Mouse (Mus musculus) MEL (cell line): Measurements from ENCODE around the gene Srgap3. TPM values are rescaled to one million over a fixed set of nuclear protein-coding genes. Genes with fewer than 3 reads are reported as not detected.

Experiments
- DNase-seq: peaks from one replicate; pipeline ENCODE4 v3.0.0; 2011; ENCODE audit warnings: low read depth, low spot score
- H3K27ac ChIP-seq: 2 replicates; pipeline ENCODE4 v1.5.1; 2012; ENCODE audit warnings: low read depth, mild to moderate bottlenecking, control low read depth, low read length, moderate library complexity; ENCODE audit not compliant: control insufficient read depth
- H3K27me3 ChIP-seq, 2 experiments: fragments of 150-350 bp in 1 of 2; sonication (generic) in 1 of 2; 2 replicates each; pipeline ENCODE4 v1.6.1; 2012; ENCODE audit warnings: low read length in 2 of 2, mild to moderate bottlenecking in 2 of 2, improper control_type of control experiment in 1 of 2, moderate library complexity in 1 of 2; ENCODE audit not compliant: insufficient read depth in 2 of 2, control insufficient read depth in 1 of 2
- H3K36me3 ChIP-seq, 2 experiments: 2 replicates each; pipeline ENCODE4 v1.6.1; 2012 to 2014; ENCODE audit warnings: low read length in 2 of 2, improper control_type of control experiment in 1 of 2, inconsistent platforms in 1 of 2, mild to moderate bottlenecking in 1 of 2; ENCODE audit not compliant: insufficient read depth in 2 of 2, control insufficient read depth in 1 of 2
- H3K4me1 ChIP-seq, 2 experiments: fragments of 150-350 bp in 1 of 2; sonication (generic) in 1 of 2; 2 replicates each; pipeline ENCODE4 v1.6.1; 2012; ENCODE audit warnings: low read length in 2 of 2, improper control_type of control experiment in 1 of 2, mild to moderate bottlenecking in 1 of 2; ENCODE audit not compliant: insufficient read depth in 2 of 2, control insufficient read depth in 1 of 2
- H3K4me3 ChIP-seq, 2 experiments: fragments of 150-350 bp in 1 of 2; sonication (generic) in 1 of 2; 2 replicates each; pipeline ENCODE4 v1.5.1; 2012; ENCODE audit warnings: low read depth in 2 of 2, low read length in 2 of 2, mild to moderate bottlenecking in 2 of 2, moderate library complexity in 2 of 2, control low read depth in 1 of 2, improper control_type of control experiment in 1 of 2; ENCODE audit not compliant: control insufficient read depth in 1 of 2, insufficient read depth in 1 of 2
- H3K79me2 ChIP-seq: 2 replicates; pipeline ENCODE4 v1.6.1; 2012; ENCODE audit warnings: mild to moderate bottlenecking, low read length, moderate library complexity; ENCODE audit not compliant: control insufficient read depth, poor library complexity, insufficient read depth
- H3K9ac ChIP-seq: 2 replicates; pipeline ENCODE4 v1.6.1; 2012; ENCODE audit warnings: low read depth, mild to moderate bottlenecking, control low read depth, low read length, moderate library complexity; ENCODE audit not compliant: control insufficient read depth, poor library complexity, severe bottlenecking
- H3K9me3 ChIP-seq: fragments of 150-350 bp; sonication (generic); replicated peaks from 2 replicates; pipeline ENCODE4 v1.6.1; 2012; ENCODE audit warnings: mild to moderate bottlenecking, low read length, improper control_type of control experiment, moderate library complexity; ENCODE audit not compliant: insufficient read depth
- CHD1 ChIP-seq: IDR thresholded peaks from 2 replicates; pipeline ENCODE4 v1.6.1; 2012; ENCODE audit warnings: low read depth, mild to moderate bottlenecking, inconsistent platforms, low read length, improper control_type of control experiment
- CTCF ChIP-seq, 3 experiments: IDR thresholded peaks in 2 of 3; conservative IDR thresholded peaks in 1 of 3; 2 replicates each; pipeline ENCODE4 v1.5.1; 2011 to 2012; ENCODE audit warnings: low read length in 3 of 3, low read depth in 2 of 3, mild to moderate bottlenecking in 2 of 3, improper control_type of control experiment in 1 of 3, inconsistent platforms in 1 of 3, mixed read lengths in 1 of 3, moderate library complexity in 1 of 3; ENCODE audit not compliant: control insufficient read depth in 1 of 3, insufficient read depth in 1 of 3, poor library complexity in 1 of 3, severe bottlenecking in 1 of 3
- E2F4 ChIP-seq: IDR thresholded peaks from 2 replicates; pipeline ENCODE4 v1.6.1; 2011; ENCODE audit warnings: low read depth, low read length, improper control_type of control experiment, borderline replicate concordance
- EP300 ChIP-seq, 2 experiments: IDR thresholded peaks; 2 replicates each; pipeline ENCODE4 v1.6.1; 2011; ENCODE audit warnings: improper control_type of control experiment in 2 of 2, low read length in 2 of 2, low read depth in 1 of 2, mild to moderate bottlenecking in 1 of 2
- ETS1 ChIP-seq: IDR thresholded peaks from 2 replicates; pipeline ENCODE4 v1.6.1; 2012; ENCODE audit warnings: low read depth, mild to moderate bottlenecking, inconsistent platforms, low read length, improper control_type of control experiment, moderate library complexity
- GATA1 ChIP-seq: IDR thresholded peaks from 2 replicates; pipeline ENCODE4 v1.6.1; 2011; ENCODE audit warnings: low read depth, low read length, improper control_type of control experiment
- MAFK ChIP-seq: IDR thresholded peaks from 2 replicates; pipeline ENCODE4 v1.6.1; 2011; ENCODE audit warnings: low read depth, mild to moderate bottlenecking, low read length, improper control_type of control experiment, borderline replicate concordance
- MAZ ChIP-seq: IDR thresholded peaks from 2 replicates; pipeline ENCODE4 v1.6.1; 2012; ENCODE audit warnings: low read depth, mild to moderate bottlenecking, inconsistent platforms, low read length, improper control_type of control experiment
- MEF2A ChIP-seq: IDR thresholded peaks from 2 replicates; pipeline ENCODE4 v1.6.1; 2014; ENCODE audit warnings: low read depth, mild to moderate bottlenecking, inconsistent platforms, low read length, improper control_type of control experiment; ENCODE audit not compliant: poor library complexity, insufficient replicate concordance, severe bottlenecking; ENCODE audit errors: extremely low read depth
- NELFE ChIP-seq: IDR thresholded peaks from 2 replicates; pipeline ENCODE4 v1.6.1; 2011; ENCODE audit warnings: low read depth, low read length, improper control_type of control experiment
- SMC3 ChIP-seq: IDR thresholded peaks from 2 replicates; pipeline ENCODE4 v1.6.1; 2011; ENCODE audit warnings: low read depth, low read length, improper control_type of control experiment
- TAL1 ChIP-seq: IDR thresholded peaks from 2 replicates; pipeline ENCODE4 v1.6.1; 2012; ENCODE audit warnings: mild to moderate bottlenecking, inconsistent platforms, low read length, moderate library complexity, mixed read lengths
- TCF12 ChIP-seq: IDR thresholded peaks from 2 replicates; pipeline ENCODE4 v1.6.1; 2014; ENCODE audit warnings: low read depth, mild to moderate bottlenecking, inconsistent platforms, low read length, improper control_type of control experiment, moderate library complexity
- USF1 ChIP-seq: IDR thresholded peaks from 2 replicates; pipeline ENCODE4 v1.6.1; 2014; ENCODE audit warnings: low read depth, mild to moderate bottlenecking, inconsistent platforms, low read length, improper control_type of control experiment, moderate library complexity
- ZC3H11A ChIP-seq: IDR thresholded peaks from 2 replicates; pipeline ENCODE4 v1.6.1; 2012; ENCODE audit warnings: low read depth, mild to moderate bottlenecking, inconsistent platforms, low read length, improper control_type of control experiment
- ZKSCAN1 ChIP-seq: IDR thresholded peaks from 2 replicates; pipeline ENCODE4 v1.6.1; 2012; ENCODE audit warnings: low read depth, mild to moderate bottlenecking, inconsistent platforms, low read length, improper control_type of control experiment, moderate library complexity
- polyA plus RNA-seq, 2 experiments: library from polyadenylated mRNA; stranded (reverse) in 1 of 2; unstranded in 1 of 2; fragments of >175 nt in 1 of 2; fragments of >200 nt in 1 of 2; gene quantifications; 2 replicates each; pipeline versions ENCODE4 v1.2.1 to v1.2.4; 2012; ENCODE audit warnings: low replicate concordance in 2 of 2, low read depth in 1 of 2; ENCODE audit not compliant: insufficient read length in 2 of 2, insufficient read depth in 1 of 2, missing spikeins in 1 of 2
- total RNA-seq: library from RNA; depleted of rRNA; stranded (reverse); fragments of 300-350 nt; gene quantifications from 2 replicates; pipeline ENCODE4 v1.2.3, GENCODE M21; 2012

The Srgap3 gene
- total and polyA plus RNA-seq, 3 experiments: 0.31 to 0.75 TPM; not detected in 1

DNA sequence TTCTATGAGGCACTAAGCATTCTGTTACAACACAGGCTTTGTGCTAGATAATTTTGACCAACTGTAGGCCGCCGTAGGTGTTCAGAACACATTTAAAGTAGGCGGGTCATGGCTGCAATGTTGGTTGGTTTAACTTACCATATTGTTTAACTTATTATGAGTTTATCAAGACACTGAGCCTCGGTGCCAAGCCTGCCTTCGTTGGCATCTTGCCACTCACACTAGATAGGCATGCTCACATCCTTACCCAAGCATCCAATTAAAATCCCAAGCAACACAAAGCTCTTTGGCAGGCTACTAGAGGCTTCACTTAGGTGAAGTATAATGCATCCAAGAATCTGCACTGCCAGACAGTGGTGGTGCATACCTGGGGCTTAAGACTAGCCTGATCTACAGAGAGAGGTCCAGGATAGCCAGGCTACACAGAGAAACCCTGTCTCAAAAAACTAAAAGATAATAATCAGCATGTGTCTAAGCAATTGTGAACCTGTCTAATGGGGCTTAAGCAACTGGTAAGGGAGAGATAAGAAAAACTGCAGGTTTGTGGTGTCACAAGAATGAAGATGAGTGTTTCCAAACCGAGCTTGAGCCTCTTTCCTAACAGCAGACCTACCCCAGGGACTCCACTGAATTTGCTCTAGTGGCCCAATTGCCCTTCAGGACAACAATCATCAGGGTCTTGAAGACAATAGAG lies 17.6 kb downstream of the Srgap3 start:
- TF ChIP-seq ETS1: peak; percentile 15; the same call in 1 of the 2 replicates
- no peak for TF ChIP-seq USF1
- no peak for TF ChIP-seq ZC3H11A
- peak; percentile 20; the same call in 1 of the 2 replicates for TF ChIP-seq TAL1
- peak; percentile 50; the same call in 1 of the 2 replicates for TF ChIP-seq GATA1
- no peak for TF ChIP-seq MAZ
- TF ChIP-seq EP300 (IDR thresholded peaks at IDR 0.05; ENCODE audit: low read depth in 1 of 2, low read length in 2 of 2): peak; percentile 32 to 46; a peak in 1 of 4 replicates
- TF ChIP-seq TCF12: peak; percentile 26; the same call in 1 of the 2 replicates
- TF ChIP-seq, all 39 proteins: peak for 5
- Histone ChIP-seq H3K27me3 (no peaks in the 10 kb centered on the region), H3K9me3 (no peaks in the 10 kb centered on the region), H3K4me1 (peaks cover 2 to 12% of the 10 kb centered on the region in 2 experiments; a peak in 3 of 4 replicates), H3K27ac (peak overlapping the region; percentile 33), H3K4me3 (peak overlapping the region; percentile 76 to 77), H3K9ac (peak overlapping the region; percentile 65), H3K79me2 (no peaks in the 10 kb centered on the region), H3K36me3 (peaks cover 0 to 2% of the 10 kb centered on the region in 2 experiments; a peak in 1 of 4 replicates)
- DNase-seq: peak; percentile 67

GRCm38 (mm10) chr6:112928841-112929240 lies 18.2 kb downstream of the Srgap3 start:
- Histone ChIP-seq H3K4me3 (peak overlapping the region in 1 of 2 experiments; percentile 35; a peak in 1 of 4 replicates), H3K4me1 (peaks cover 2 to 12% of the 10 kb centered on the region in 2 experiments; a peak in 3 of 4 replicates)

DNA sequence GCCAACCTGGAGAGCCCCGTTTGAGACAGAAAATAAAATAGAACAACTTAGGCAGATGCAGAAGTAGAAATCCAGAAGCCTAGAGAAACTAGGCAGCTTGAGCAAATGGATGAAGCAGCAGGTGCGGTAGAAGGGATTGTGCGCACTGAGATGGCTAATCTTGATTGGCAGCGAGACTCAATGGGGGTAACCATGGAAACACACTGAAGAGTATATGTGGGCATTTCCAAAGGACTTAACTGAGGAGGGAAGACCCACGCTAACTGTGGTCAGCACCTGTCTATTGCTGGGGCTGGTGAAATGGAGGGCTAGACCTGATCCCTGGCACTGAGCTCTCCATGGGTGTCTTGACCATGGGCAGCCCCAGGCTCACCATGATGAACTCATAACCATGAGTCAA lies 19.7 kb downstream of the Srgap3 start:
- no peaks in the 10 kb centered on the region for H3K9me3 ChIP-seq
- H3K9ac ChIP-seq: no peak overlapping the region
- H3K4me1 ChIP-seq: peaks cover 2 to 12% of the 10 kb centered on the region in 2 experiments; a peak in 3 of 4 replicates
- no peak for DNase-seq
- no peak overlapping the region for H3K4me3 ChIP-seq
- H3K27ac ChIP-seq: no peak overlapping the region
- no peaks in the 10 kb centered on the region for H3K79me2 ChIP-seq
- peaks cover 0 to 2% of the 10 kb centered on the region in 2 experiments; a peak in 1 of 4 replicates for H3K36me3 ChIP-seq
- no peaks in the 10 kb centered on the region for H3K27me3 ChIP-seq
- TF ChIP-seq MAFK (no peak), MEF2A (no peak), SMC3 (no peak)
- TF ChIP-seq, all 39 proteins: peak for 0

More at GRCm38 (mm10) chr6:112928841-112929240, 18.2 kb downstream of the Srgap3 start:
- Histone ChIP-seq H3K27me3 (no peaks in the 10 kb centered on the region), H3K79me2 (no peaks in the 10 kb centered on the region), H3K9ac (no peak overlapping the region), H3K9me3 (no peaks in the 10 kb centered on the region), H3K27ac (no peak overlapping the region), H3K36me3 (peaks cover 0 to 2% of the 10 kb centered on the region in 2 experiments; a peak in 1 of 4 replicates)
- DNase-seq: peak; percentile 35
- TF ChIP-seq NELFE (no peak), CTCF (IDR thresholded peaks at IDR 0.05 in 2 of 3, conservative IDR thresholded peaks at IDR 0.05 in 1 of 3; ENCODE audit: control insufficient read depth in 1 of 3, insufficient read depth in 1 of 3, low read depth in 2 of 3, low read length in 3 of 3, poor library complexity in 1 of 3, severe bottlenecking in 1 of 3) (no peak), CHD1 (no peak), ZKSCAN1 (no peak), MAFK (no peak), E2F4 (no peak), ZC3H11A (no peak)
